Mouse (Mus musculus) ES-E14 (cell line): ENCODE results near the gene Mep1a.

ENCODE experiments used
- CHD2 ChIP-seq: IDR thresholded peaks from 2 replicates; pipeline ENCODE4 v1.6.1; 2014; ENCODE audit warnings: mild to moderate bottlenecking, low read depth, low read length, inconsistent platforms
- HCFC1 ChIP-seq: IDR thresholded peaks from 2 replicates; pipeline ENCODE4 v1.6.1; 2012; ENCODE audit warnings: low read length, inconsistent platforms, borderline replicate concordance; ENCODE audit not compliant: insufficient read depth
- MAFK ChIP-seq: IDR thresholded peaks from 2 replicates; pipeline ENCODE4 v1.6.1; 2014; ENCODE audit warnings: mild to moderate bottlenecking, low read depth, low read length, inconsistent platforms; ENCODE audit not compliant: insufficient read depth
- ZC3H11A ChIP-seq: IDR thresholded peaks from 2 replicates; pipeline ENCODE4 v1.6.1; 2012; ENCODE audit warnings: low read depth, mild to moderate bottlenecking, inconsistent platforms, low read length, borderline replicate concordance
- ZNF384 ChIP-seq: IDR thresholded peaks from 2 replicates; pipeline ENCODE4 v1.6.1; 2012; ENCODE audit warnings: low read depth, low read length, inconsistent platforms

DNA sequence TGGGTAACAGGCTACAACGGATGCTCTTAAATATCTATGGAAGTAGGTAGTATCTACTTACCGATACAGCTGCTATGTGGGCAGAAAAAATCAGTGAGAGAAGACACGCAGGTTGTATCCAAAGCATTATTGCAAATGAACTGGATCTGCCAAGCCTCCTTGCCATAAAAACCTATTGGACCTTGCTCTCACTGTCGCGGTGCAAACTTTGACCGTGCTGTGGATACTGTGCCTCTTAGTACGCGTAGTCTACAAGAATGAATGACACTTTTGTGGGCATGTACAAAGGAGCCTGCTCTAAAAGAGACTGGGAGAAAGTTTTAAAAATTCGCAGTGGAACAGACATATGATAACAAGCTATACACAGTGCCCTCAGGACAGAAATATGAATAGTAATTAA is at the start of gene Mep1a:
- no peak for TF ChIP-seq ZC3H11A
- TF ChIP-seq CHD2 = no peak
- no peak for TF ChIP-seq HCFC1
- TF ChIP-seq ZNF384 = no peak
- no peak for TF ChIP-seq MAFK
